Mouse (Mus musculus): ENCODE measurements around the gene Ccn2.

DNA sequence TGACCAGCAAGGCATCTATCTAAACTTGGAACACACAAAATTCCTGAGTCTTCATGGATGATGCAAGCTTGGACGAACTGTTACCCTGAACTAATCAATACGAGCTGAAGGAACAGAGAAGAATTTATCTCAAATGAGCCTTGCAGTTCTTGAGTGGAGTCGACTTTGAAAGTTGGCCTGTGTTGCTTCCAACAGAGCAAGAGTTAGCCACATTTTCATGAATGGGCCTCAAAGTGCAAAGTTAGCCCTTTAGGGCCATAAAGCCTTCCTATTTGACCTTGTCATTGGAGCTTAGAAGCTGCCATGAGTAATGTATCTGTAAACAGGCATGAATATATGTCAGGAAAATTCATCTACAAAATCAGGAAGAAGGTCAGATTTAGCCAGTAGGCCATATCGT lies 19.5 kb downstream of the Ccn2 start:
- TF ChIP-seq POLR2A (IDR thresholded peaks at IDR 0.05; ENCODE audit: borderline replicate concordance, low read depth, low read length) = no peak
- TF ChIP-seq CTCF (IDR thresholded peaks at IDR 0.05; ENCODE audit: low read depth, low read length) = no peak
